Mouse (Mus musculus): ENCODE measurements at regions not wholly inside any gene's neighbourhood (a gene's known extent, or its start where the extent isn't known, plus 50 kb on each side); places are given as distances from the start of the nearest gene placed in this dataset.

DNA sequence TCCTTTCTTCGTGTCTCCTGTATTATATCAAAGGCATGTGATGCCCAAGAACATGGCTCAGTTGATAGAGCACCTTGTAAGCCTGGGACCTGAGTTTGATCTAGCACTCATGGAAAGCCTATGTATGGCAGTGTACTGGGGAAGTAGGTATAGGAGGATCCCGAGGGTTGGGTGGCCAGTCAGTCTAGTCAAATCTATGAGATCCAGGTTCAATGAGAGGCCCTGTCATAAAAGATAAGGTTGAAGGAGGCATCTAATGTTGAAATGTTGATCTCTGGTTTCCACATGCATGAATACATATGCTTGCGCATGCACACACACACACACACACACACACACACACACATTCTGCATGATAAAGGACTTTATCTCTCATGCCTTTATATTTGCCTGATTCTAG, 178.6 kb upstream of the Map3k1 start:
- Histone ChIP-seq H3K4me3 (no peak overlapping the region), H3ac (ENCODE audit: control insufficient read depth, insufficient read length) (no peak overlapping the region), H3K79me2 (ENCODE audit: control insufficient read depth, insufficient read depth) (no peaks in the 10 kb centered on the region), H3K4me2 (ENCODE audit: low read depth) (no peak overlapping the region), H3K27me3 (ENCODE audit: control insufficient read depth, insufficient read depth, insufficient read length) (no peaks in the 10 kb centered on the region), H3K36me3 (ENCODE audit: control insufficient read depth, insufficient read depth) (no peaks in the 10 kb centered on the region)
- TF ChIP-seq POLR2A (IDR thresholded peaks at IDR 0.05; ENCODE audit: insufficient read length, low read depth): no peak
- TF ChIP-seq POLR2AphosphoS2 (IDR thresholded peaks at IDR 0.05; ENCODE audit: insufficient read length, low read depth): no peak
- TF ChIP-seq REST (IDR thresholded peaks at IDR 0.05; ENCODE audit: insufficient read depth, insufficient read length): no peak
- TF ChIP-seq CEBPB (IDR thresholded peaks at IDR 0.05; ENCODE audit: insufficient read depth, poor library complexity, severe bottlenecking): no peak
- no peak for TF ChIP-seq USF1 (IDR thresholded peaks at IDR 0.05; ENCODE audit: low read depth)
- no peak for TF ChIP-seq MAX (IDR thresholded peaks at IDR 0.05; ENCODE audit: low read depth)
- TF ChIP-seq MYOD1 (IDR thresholded peaks at IDR 0.05; ENCODE audit: control insufficient read depth in 1 of 3, insufficient read length in 2 of 3, low read depth in 2 of 3): no peak

DNA sequence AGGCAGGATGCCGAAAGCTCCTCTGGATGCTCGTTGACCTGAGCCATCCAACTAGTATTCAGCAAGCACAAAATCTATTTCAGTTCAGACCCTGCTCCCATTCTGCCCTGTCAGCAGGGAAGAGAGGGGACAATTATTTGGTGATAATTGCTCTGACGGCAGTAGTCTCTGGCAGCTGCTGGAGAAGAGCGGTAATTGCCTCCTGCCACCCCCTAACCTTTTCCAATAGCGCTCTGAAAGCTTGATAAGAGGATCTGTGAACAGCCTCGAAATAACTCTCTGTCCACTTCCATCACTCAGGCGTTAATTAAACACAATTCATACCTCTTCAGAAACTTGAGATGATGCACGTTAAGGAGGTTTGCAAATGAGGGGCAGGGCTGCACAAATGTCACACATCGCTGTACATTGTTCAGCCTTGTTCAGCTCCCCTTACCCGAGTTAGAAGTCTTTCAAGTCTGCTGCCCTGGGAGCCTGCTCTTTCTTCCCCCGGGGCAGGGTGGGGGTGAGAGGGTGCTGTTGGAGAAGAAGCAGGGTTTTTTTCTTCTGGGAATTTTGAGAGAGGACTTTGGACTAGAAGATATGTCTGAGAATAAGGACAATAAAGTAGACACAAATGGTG, 182.2 kb upstream of the Map3k1 start:
- H3K27me3 ChIP-seq (ENCODE audit: control insufficient read depth, insufficient read depth, insufficient read length): no peaks in the 10 kb centered on the region
- H3ac ChIP-seq (ENCODE audit: control insufficient read depth, insufficient read length): no peak overlapping the region
- no peak overlapping the region for H3K4me3 ChIP-seq
- TF ChIP-seq MAX (IDR thresholded peaks at IDR 0.05; ENCODE audit: low read depth): no peak
- TF ChIP-seq REST (IDR thresholded peaks at IDR 0.05; ENCODE audit: insufficient read depth, insufficient read length): no peak
- TF ChIP-seq POLR2AphosphoS2 (IDR thresholded peaks at IDR 0.05; ENCODE audit: insufficient read length, low read depth): no peak
- TF ChIP-seq TCF12 (IDR thresholded peaks at IDR 0.05; ENCODE audit: insufficient read depth, poor library complexity, severe bottlenecking): no peak
- no peak for TF ChIP-seq SRF (IDR thresholded peaks at IDR 0.05; ENCODE audit: control insufficient read depth, insufficient read length, low read depth)
- TF ChIP-seq MYOD1 (IDR thresholded peaks at IDR 0.05; ENCODE audit: control insufficient read depth in 1 of 3, insufficient read length in 2 of 3, low read depth in 2 of 3): no peak
- H3K79me2 ChIP-seq (ENCODE audit: control insufficient read depth, insufficient read depth): no peaks in the 10 kb centered on the region
- no peaks in the 10 kb centered on the region for H3K36me3 ChIP-seq (ENCODE audit: control insufficient read depth, insufficient read depth)
- no peak overlapping the region for H3K4me2 ChIP-seq (ENCODE audit: low read depth)

DNA sequence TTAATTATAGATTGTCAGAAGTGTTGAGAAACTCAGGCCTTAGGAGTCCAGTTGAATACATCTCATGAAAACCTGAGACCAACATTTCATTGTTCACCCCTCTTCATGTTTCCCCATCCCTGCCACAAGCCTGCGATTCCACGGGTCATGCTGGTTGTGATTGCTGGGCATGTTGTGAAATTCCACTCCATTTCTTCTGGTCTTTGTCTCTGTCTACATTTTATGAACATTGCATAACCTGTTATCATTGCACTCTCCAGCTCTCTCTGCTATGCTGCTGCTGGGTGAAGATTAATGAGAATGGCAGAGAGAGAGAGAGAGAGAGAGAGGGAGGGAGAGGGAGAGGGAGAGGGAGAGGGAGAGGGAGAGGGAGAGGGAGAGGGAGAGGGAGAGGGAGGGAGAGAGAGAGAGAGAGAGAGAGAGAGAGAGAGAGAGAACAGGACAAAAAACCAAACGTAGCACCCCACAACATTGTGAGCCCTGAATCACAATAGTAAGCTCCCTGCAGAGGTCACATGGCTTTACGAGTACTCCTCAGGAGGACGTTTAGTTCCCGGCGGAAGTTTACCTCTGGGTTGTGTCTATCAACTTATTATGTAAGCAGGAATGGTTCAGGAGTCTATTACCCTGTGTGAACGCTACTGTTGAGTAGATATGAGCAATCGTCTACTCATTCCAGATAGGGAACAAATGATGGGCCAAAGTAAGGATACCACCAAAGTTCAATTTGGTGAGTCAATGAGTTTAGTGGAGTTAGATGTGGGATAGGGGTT, 183.5 kb upstream of the Map3k1 start:
- no peak overlapping the region for H3K4me3 ChIP-seq

DNA sequence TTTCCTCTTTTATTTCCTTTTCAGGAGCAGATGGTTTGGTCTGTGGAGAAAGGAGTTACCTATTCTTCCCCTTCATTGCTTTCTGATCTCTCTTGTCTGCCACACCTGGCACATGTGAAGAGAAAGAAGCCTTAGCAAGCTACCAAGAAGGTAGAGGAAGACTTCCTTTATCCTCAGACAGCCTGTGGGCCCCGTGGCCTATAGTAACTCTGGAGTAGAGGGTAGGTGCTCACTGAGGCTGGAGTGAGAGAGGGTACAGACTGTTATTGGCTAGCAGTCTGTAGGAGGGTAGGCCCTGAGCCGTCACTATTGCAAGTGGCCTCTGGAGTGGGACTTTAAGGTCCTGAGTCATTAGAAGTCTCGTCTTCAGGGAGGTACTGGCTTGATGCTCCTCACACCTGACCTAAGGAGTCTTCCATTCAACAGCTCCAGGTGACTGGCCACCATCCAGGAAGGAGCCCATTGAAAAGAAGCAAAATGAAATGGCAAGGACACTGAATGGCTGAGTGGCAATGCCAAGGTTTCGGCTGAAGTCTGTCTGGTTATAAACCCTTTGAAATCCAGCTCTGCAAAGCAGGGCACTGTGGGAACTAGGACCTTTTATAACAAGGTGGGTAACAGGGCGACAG, 186.2 kb upstream of the Map3k1 start:
- no peaks in the 10 kb centered on the region for H3K36me3 ChIP-seq (ENCODE audit: control insufficient read depth, insufficient read depth)
- no peaks in the 10 kb centered on the region for H3K79me2 ChIP-seq (ENCODE audit: control insufficient read depth, insufficient read depth)
- no peak overlapping the region for H3ac ChIP-seq (ENCODE audit: control insufficient read depth, insufficient read length)
- H3K4me2 ChIP-seq (ENCODE audit: low read depth): no peak overlapping the region
- H3K4me3 ChIP-seq: no peak overlapping the region
- TF ChIP-seq CEBPB (IDR thresholded peaks at IDR 0.05; ENCODE audit: insufficient read depth, poor library complexity, severe bottlenecking) (no peak), REST (IDR thresholded peaks at IDR 0.05; ENCODE audit: insufficient read depth, insufficient read length) (no peak), MYOD1 (IDR thresholded peaks at IDR 0.05; ENCODE audit: control insufficient read depth in 1 of 3, insufficient read length in 2 of 3, low read depth in 2 of 3) (no peak), TCF3 (IDR thresholded peaks at IDR 0.05; ENCODE audit: insufficient read length, low read depth) (no peak), POLR2A (IDR thresholded peaks at IDR 0.05; ENCODE audit: insufficient read length, low read depth) (no peak), POLR2AphosphoS2 (IDR thresholded peaks at IDR 0.05; ENCODE audit: insufficient read length, low read depth) (no peak), MAX (IDR thresholded peaks at IDR 0.05; ENCODE audit: low read depth) (no peak), MYOG (IDR thresholded peaks at IDR 0.05; ENCODE audit: control insufficient read depth in 1 of 3, insufficient read depth in 1 of 3, insufficient read length in 2 of 3, low read depth in 2 of 3) (no peak), E2F4 (IDR thresholded peaks at IDR 0.05; ENCODE audit: insufficient read depth) (no peak), SRF (IDR thresholded peaks at IDR 0.05; ENCODE audit: control insufficient read depth, insufficient read length, low read depth) (no peak), USF1 (IDR thresholded peaks at IDR 0.05; ENCODE audit: low read depth) (no peak), TCF12 (IDR thresholded peaks at IDR 0.05; ENCODE audit: insufficient read depth, poor library complexity, severe bottlenecking) (no peak)
- no peaks in the 10 kb centered on the region for H3K27me3 ChIP-seq (ENCODE audit: control insufficient read depth, insufficient read depth, insufficient read length)

More for the DNA sequence above, 183.5 kb upstream of the Map3k1 start:
- Histone ChIP-seq H3K27me3 (ENCODE audit: control insufficient read depth, insufficient read depth, insufficient read length) (no peaks in the 10 kb centered on the region), H3ac (ENCODE audit: control insufficient read depth, insufficient read length) (no peak overlapping the region), H3K4me2 (ENCODE audit: low read depth) (no peak overlapping the region), H3K36me3 (ENCODE audit: control insufficient read depth, insufficient read depth) (no peaks in the 10 kb centered on the region), H3K79me2 (ENCODE audit: control insufficient read depth, insufficient read depth) (no peaks in the 10 kb centered on the region)
- TF ChIP-seq CEBPB (IDR thresholded peaks at IDR 0.05; ENCODE audit: insufficient read depth, poor library complexity, severe bottlenecking): no peak
- no peak for TF ChIP-seq MAX (IDR thresholded peaks at IDR 0.05; ENCODE audit: low read depth)
- no peak for TF ChIP-seq MYOD1 (IDR thresholded peaks at IDR 0.05; ENCODE audit: control insufficient read depth in 1 of 3, insufficient read length in 2 of 3, low read depth in 2 of 3)
- TF ChIP-seq REST (IDR thresholded peaks at IDR 0.05; ENCODE audit: insufficient read depth, insufficient read length): no peak
- TF ChIP-seq SRF (IDR thresholded peaks at IDR 0.05; ENCODE audit: control insufficient read depth, insufficient read length, low read depth): no peak
- TF ChIP-seq TCF12 (IDR thresholded peaks at IDR 0.05; ENCODE audit: insufficient read depth, poor library complexity, severe bottlenecking): no peak
- TF ChIP-seq MYOG (IDR thresholded peaks at IDR 0.05; ENCODE audit: control insufficient read depth in 1 of 3, insufficient read depth in 1 of 3, insufficient read length in 2 of 3, low read depth in 2 of 3): no peak
- TF ChIP-seq POLR2AphosphoS2 (IDR thresholded peaks at IDR 0.05; ENCODE audit: insufficient read length, low read depth): no peak

All from myocyte (in vitro differentiated cells).